Mouse (Mus musculus) myocyte (in vitro differentiated cells): ENCODE measurements around the gene Tex14.

Experiments used
- MAX ChIP-seq: IDR thresholded peaks from one replicate; pipeline ENCODE4 v1.6.1; 2011; ENCODE audit warnings: low read depth, mild to moderate bottlenecking, control low read depth
- MYOD1 ChIP-seq, 3 experiments: IDR thresholded peaks; one replicate each; pipeline ENCODE4 v1.6.1; 2011; ENCODE audit warnings: control low read depth in 2 of 3, low read depth in 2 of 3, mild to moderate bottlenecking in 2 of 3, moderate library complexity in 1 of 3; ENCODE audit not compliant: insufficient read length in 2 of 3, control insufficient read depth in 1 of 3

- TF ChIP-seq MAX (no peak), MYOD1 (IDR thresholded peaks at IDR 0.05; ENCODE audit: control insufficient read depth in 1 of 3, insufficient read length in 2 of 3, low read depth in 2 of 3) (no peak)
These were observed 178.6 kb downstream of the Tex14 start for GRCm38 (mm10) chr11:87583291-87584034.
